Comparison of ENCODE assay signal across 11 mouse cellular contexts in the genomic region with DNA sequence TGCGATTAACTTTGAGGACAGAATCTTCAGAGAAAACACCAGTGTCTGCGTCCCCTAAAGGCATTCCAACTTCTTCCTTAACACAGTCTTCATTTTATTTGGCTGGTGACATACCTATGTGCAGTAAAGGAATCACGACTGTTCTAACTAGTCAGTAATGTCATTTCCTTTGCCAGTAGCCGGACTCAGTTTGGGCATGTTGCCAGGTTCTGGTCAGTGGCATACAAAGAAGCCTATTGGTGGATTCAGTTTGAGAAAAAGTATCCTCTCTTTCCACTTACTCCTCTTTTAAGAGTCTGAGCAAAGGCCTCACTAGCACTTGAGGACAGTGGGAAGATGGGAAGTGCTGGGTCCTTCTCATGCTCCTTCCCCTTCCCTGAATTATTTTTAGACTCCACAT. TPM values are rescaled to one million over a fixed set of nuclear protein-coding genes. Genes with fewer than 3 reads are reported as not detected.
A peak's percentile ranks its signal among the peaks of the same experiment; 100 is the strongest.
DNase-seq lines count a peak whose midpoint lies in the region; ATAC-seq and TF ChIP-seq lines count a peak whose summit lies in the region.
"Had no signal": no experiment of that assay in that cellular context is flagged by ENCODE, and none has a peak within 500 bp of the region (broad histone marks: within the 10 kb centered on the region; RNA-seq: fewer than 3 reads in every experiment).

No protein-coding gene starts in this region.

- 47% methylated on average over 4 of the region's 4 CpGs for WGBS in cerebellum, adult 2 months
- WGBS in heart, embryonic 10.5 days = 66% methylated on average over 4 of the region's 4 CpGs
- 63% methylated on average over 4 of the region's 4 CpGs for WGBS in liver, postnatal 0 days (ENCODE audit: insufficient replicate concordance)
- 55% methylated on average over 4 of the region's 4 CpGs for WGBS in intestine, postnatal 0 days

- TF ChIP-seq CTCF in cerebellum, adult 2 months (IDR thresholded peaks at IDR 0.05; ENCODE audit: borderline replicate concordance, insufficient read depth, low read depth, low read length) = no peak
- TF ChIP-seq CTCF in liver, postnatal 0 days (IDR thresholded peaks at IDR 0.05; ENCODE audit: low read depth) = no peak
- no peak for TF ChIP-seq CTCF in intestine, postnatal 0 days (IDR thresholded peaks at IDR 0.05; ENCODE audit: low read depth)

- peaks cover 9% of the 10 kb centered on the region for H3K4me1 ChIP-seq in cerebellum, adult 2 months (ENCODE audit: control insufficient read depth, insufficient read depth, low read length)
- peaks cover 21% of the 10 kb centered on the region for H3K4me1 ChIP-seq in heart, embryonic 10.5 days
- H3K4me1 ChIP-seq in liver, postnatal 0 days (ENCODE audit: insufficient read depth) = peaks cover 37% of the 10 kb centered on the region
- H3K4me1 ChIP-seq in intestine, postnatal 0 days (replicated peaks; ENCODE audit: control insufficient read depth, insufficient read depth, low read length) = 0 out of 2 replicates have a peak, but pooled peaks cover 2% of the 10 kb centered on the region

- H3K27ac ChIP-seq in cerebellum, adult 2 months (ENCODE audit: insufficient read depth, low read length) = no peak overlapping the region
- no peak overlapping the region for H3K27ac ChIP-seq in heart, embryonic 10.5 days
- H3K27ac ChIP-seq in liver, postnatal 0 days (ENCODE audit: low read depth) = no peak overlapping the region
- H3K27ac ChIP-seq in intestine, postnatal 0 days (ENCODE audit: low read depth, low read length) = no peak overlapping the region
- H3K27ac ChIP-seq: forebrain, embryonic 13.5 days; hindbrain, embryonic 15.5 days; neural tube, embryonic 15.5 days had no signal

- TF ChIP-seq EP300 in liver, postnatal 0 days (IDR thresholded peaks at IDR 0.05; ENCODE audit: low read depth) = no peak

- no peaks in the 10 kb centered on the region for H3K9me3 ChIP-seq in heart, embryonic 10.5 days
- no peaks in the 10 kb centered on the region for H3K9me3 ChIP-seq in liver, postnatal 0 days (ENCODE audit: low read length)
- H3K9me3 ChIP-seq in intestine, postnatal 0 days (ENCODE audit: control insufficient read depth) = no peaks in the 10 kb centered on the region
- H3K9me3 ChIP-seq: forebrain, embryonic 13.5 days; hindbrain, embryonic 15.5 days; neural tube, embryonic 15.5 days had no signal

- no peak for TF ChIP-seq POLR2A in cerebellum, adult 2 months (IDR thresholded peaks at IDR 0.05; ENCODE audit: borderline replicate concordance, insufficient read depth, low read length)

- no peak overlapping the region for H3K4me3 ChIP-seq in cerebellum, adult 2 months (replicated peaks; ENCODE audit: insufficient read depth, low read depth, low read length)
- no peak overlapping the region for H3K4me3 ChIP-seq in heart, embryonic 10.5 days
- H3K4me3 ChIP-seq in liver, postnatal 0 days (ENCODE audit: low read depth, low read length) = no peak overlapping the region
- H3K4me3 ChIP-seq in intestine, postnatal 0 days (ENCODE audit: low read depth, low read length) = no peak overlapping the region
- H3K4me3 ChIP-seq: forebrain, embryonic 13.5 days; hindbrain, embryonic 15.5 days; neural tube, embryonic 15.5 days had no signal

- DNase-seq in cerebellum, adult 2 months = peak; percentile 42 to 51
- DNase-seq in cerebellum, adult 11 months = no peak
- peak; percentile 70 for DNase-seq in heart, postnatal 4 days
- DNase-seq in heart, embryonic 10.5 days (ENCODE audit: low spot score) = no peak
- peak; percentile 56 to 63 for DNase-seq in right cerebral cortex, postnatal 10 days (ENCODE audit: low spot score in 2 of 2)
- DNase-seq in right cerebral cortex, adult 18-20 months = no peak
- DNase-seq in liver, postnatal 0 days = peak; percentile 51

- no peak overlapping the region for H3K9ac ChIP-seq in liver, postnatal 0 days (replicated peaks)
- H3K9ac ChIP-seq in intestine, postnatal 0 days (ENCODE audit: low read depth, low read length) = no peak overlapping the region
- H3K9ac ChIP-seq: forebrain, embryonic 13.5 days; hindbrain, embryonic 15.5 days; neural tube, embryonic 15.5 days had no signal

- no peaks in the 10 kb centered on the region for H3K27me3 ChIP-seq in cerebellum, adult 2 months (ENCODE audit: control insufficient read depth, insufficient read depth, low read length)
- no peaks in the 10 kb centered on the region for H3K27me3 ChIP-seq in heart, embryonic 10.5 days (ENCODE audit: insufficient read depth, poor library complexity, severe bottlenecking)
- no peaks in the 10 kb centered on the region for H3K27me3 ChIP-seq in liver, postnatal 0 days (ENCODE audit: insufficient read depth, low read length)
- H3K27me3 ChIP-seq in intestine, postnatal 0 days (replicated peaks; ENCODE audit: control insufficient read depth, insufficient read depth, low read length) = no peaks in the 10 kb centered on the region
- H3K27me3 ChIP-seq: forebrain, embryonic 13.5 days; hindbrain, embryonic 15.5 days; neural tube, embryonic 15.5 days had no signal

- no peak overlapping the region for H3K4me2 ChIP-seq in liver, postnatal 0 days (ENCODE audit: low read depth, low read length)
- H3K4me2 ChIP-seq in intestine, postnatal 0 days (replicated peaks; ENCODE audit: low read depth) = no peak overlapping the region
- H3K4me2 ChIP-seq: forebrain, embryonic 13.5 days; hindbrain, embryonic 15.5 days; neural tube, embryonic 15.5 days had no signal

- no peak for ATAC-seq in liver, postnatal 0 days
- no peak for ATAC-seq in intestine, postnatal 0 days
- ATAC-seq: forebrain, embryonic 13.5 days had no signal

- H3K36me3 ChIP-seq in heart, embryonic 10.5 days = no peaks in the 10 kb centered on the region
- no peaks in the 10 kb centered on the region for H3K36me3 ChIP-seq in liver, postnatal 0 days (replicated peaks; ENCODE audit: insufficient read depth, low read length)
- no peaks in the 10 kb centered on the region for H3K36me3 ChIP-seq in intestine, postnatal 0 days (ENCODE audit: control insufficient read depth, insufficient read depth)
- H3K36me3 ChIP-seq: hindbrain, embryonic 15.5 days; neural tube, embryonic 15.5 days had no signal

RNA-seq across cellular contexts. Expression of gene Clcn3, which starts 11.3 kb away (rescaled TPM):
- 81.0 and 82.3 TPM in 2 replicates for polyA plus RNA-seq in cerebellum, adult 2 months (2012; rRNA removed)
- total RNA-seq in heart, postnatal 4 days (2021) = 10 to 100 TPM; 32.0 to 33.6 TPM
- 21.7 and 26.0 TPM in 2 replicates for polyA plus RNA-seq in heart, embryonic 10.5 days (2016; fragmentation: Nextera tagmentation; extraction: Ambion mirVana)
- 22.9 and 23.3 TPM in 2 replicates for polyA plus RNA-seq in liver, postnatal 0 days (2015; fragmentation: Nextera tagmentation; extraction: Ambion mirVana)
- polyA plus RNA-seq in intestine, postnatal 0 days (2015; fragmentation: Nextera tagmentation; extraction: Ambion mirVana) = 22.2 and 24.2 TPM in 2 replicates

RNA-seq across cellular contexts. Expression of gene Nek1, which starts 21.2 kb away (rescaled TPM):
- polyA plus RNA-seq in cerebellum, adult 2 months (2012; rRNA removed) = 22.5 and 23.6 TPM in 2 replicates
- 1 to 10 TPM; 6.2 to 6.9 TPM for total RNA-seq in heart, postnatal 4 days (2021)
- 12.8 and 13.7 TPM in 2 replicates for polyA plus RNA-seq in heart, embryonic 10.5 days (2016; fragmentation: Nextera tagmentation; extraction: Ambion mirVana)
- polyA plus RNA-seq in liver, postnatal 0 days (2015; fragmentation: Nextera tagmentation; extraction: Ambion mirVana) = 3.4 and 4.4 TPM in 2 replicates
- 5.0 and 5.5 TPM in 2 replicates for polyA plus RNA-seq in intestine, postnatal 0 days (2015; fragmentation: Nextera tagmentation; extraction: Ambion mirVana)

Comparison
In these comparisons a context has a peak if more than half of its experiments do, and no peak if none do; other contexts are left out.
1. DNase-seq: peak in cerebellum, adult 2 months (2 of 2), heart, postnatal 4 days (single experiment), right cerebral cortex, postnatal 10 days (2 of 2) and liver, postnatal 0 days (single experiment); none in cerebellum, adult 11 months (single experiment), heart, embryonic 10.5 days (single experiment) and right cerebral cortex, adult 18-20 months (single experiment).